Mouse (Mus musculus) midbrain, embryonic 16.5 days (tissue): Measurements from ENCODE around the gene Ptgdr. TPM values are rescaled to one million over a fixed set of nuclear protein-coding genes. Genes with fewer than 3 reads are reported as not detected.
"Not testable (repeated sequence)": the region's sequence is repeated elsewhere in the genome, so short reads cannot be mapped to it uniquely, and the experiment has no call there.

Experiments used
- ATAC-seq: fragments of 200-750 bp; cut with Nextera tagmentation; 2 replicates; pipeline ENCODE4 v1.8.0; 2017; ENCODE audit warnings: moderate TSS enrichment
- H3K27ac ChIP-seq: fragments of 300-500 bp; sonication (generic); 2 replicates; pipeline ENCODE4 v1.5.1; 2014; ENCODE audit warnings: mild to moderate bottlenecking, low read length, mixed read lengths
- H3K27me3 ChIP-seq: fragments of 300-500 bp; sonication (generic); 2 replicates; pipeline ENCODE4 v1.6.1; 2014; ENCODE audit warnings: low read depth, low read length, mixed read lengths; ENCODE audit not compliant: control insufficient read depth, insufficient read depth
- H3K36me3 ChIP-seq: fragments of 300-500 bp; sonication (generic); 2 replicates; pipeline ENCODE4 v1.6.1; 2014; ENCODE audit warnings: mild to moderate bottlenecking, low read length, moderate library complexity, mixed read lengths; ENCODE audit not compliant: control insufficient read depth, insufficient read depth
- H3K4me1 ChIP-seq: fragments of 300-500 bp; sonication (generic); 2 replicates; pipeline ENCODE4 v1.6.1; 2014; ENCODE audit warnings: mild to moderate bottlenecking, low read length, mixed read lengths; ENCODE audit not compliant: control insufficient read depth, insufficient read depth
- H3K4me2 ChIP-seq: fragments of 300-500 bp; sonication (generic); 2 replicates; pipeline ENCODE4 v1.6.1; 2014; ENCODE audit warnings: mild to moderate bottlenecking, low read length, mixed read lengths
- H3K4me3 ChIP-seq: fragments of 300-500 bp; sonication (generic); 2 replicates; pipeline ENCODE4 v1.5.1; 2014; ENCODE audit warnings: low read depth, mild to moderate bottlenecking, low read length, moderate library complexity, mixed read lengths
- H3K9ac ChIP-seq: fragments of 300-500 bp; sonication (generic); 2 replicates; pipeline ENCODE4 v1.6.1; 2014; ENCODE audit warnings: low read depth, low read length, mixed read lengths
- H3K9me3 ChIP-seq: fragments of 300-500 bp; sonication (generic); replicated peaks from 2 replicates; pipeline ENCODE4 v1.6.1; 2014; ENCODE audit warnings: mild to moderate bottlenecking, low read length, mixed read lengths; ENCODE audit not compliant: control insufficient read depth, poor library complexity, severe bottlenecking
- WGBS: fragments of 180-500 bp; shearing (Covaris S2); extraction: QIAGEN DNeasy Blood & Tissue Kit; methylation state at CpG from one replicate; pipeline ENCODE4 v1.1.7; 2014; 5-methylcytosine and 5-hydroxymethylcytosine counted together
- polyA plus RNA-seq: library from polyadenylated mRNA; unstranded; fragments of >200 nt; fragmentation: Nextera tagmentation; extraction: Ambion mirVana; gene quantifications from 2 replicates; pipeline ENCODE4 v1.2.1, GENCODE M21; 2015

The Ptgdr gene
- polyA plus RNA-seq, 1 experiment from 2014 or later, result 0.87 TPM

DNA sequence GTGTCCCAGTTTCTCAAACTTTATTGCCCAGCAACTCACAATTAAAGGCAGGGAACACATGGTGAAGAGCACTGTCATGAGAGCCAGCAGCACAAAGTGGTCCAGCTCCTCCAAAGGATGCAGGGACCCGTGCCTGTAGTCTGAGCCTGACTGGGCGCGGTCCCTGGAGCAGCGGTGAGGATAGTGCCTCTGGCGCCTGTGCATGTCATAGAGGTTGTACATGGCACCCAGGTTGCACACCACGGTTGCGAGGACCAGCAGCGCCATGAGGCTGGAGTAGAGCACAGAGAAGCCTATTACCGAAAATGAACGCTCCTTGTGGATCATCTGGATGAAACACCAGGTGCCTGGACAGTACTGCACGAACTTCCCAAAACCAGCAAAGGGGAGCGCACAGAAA, 803 bp downstream of the Ptgdr start:
- Histone ChIP-seq H3K4me2 (peak overlapping the region; percentile 71), H3K27ac (no peak overlapping the region), H3K27me3 (peaks cover 9% of the 10 kb centered on the region), H3K4me1 (peaks cover 3% of the 10 kb centered on the region; the same call in 1 of the 2 replicates), H3K4me3 (peak overlapping the region; percentile 43), H3K9me3 (no peaks in the 10 kb centered on the region), H3K36me3 (no peaks in the 10 kb centered on the region), H3K9ac (peak overlapping the region; percentile 67; the same call in 1 of the 2 replicates)
- ATAC-seq, result peak; percentile 11; the same call in 1 of the 2 replicates
- WGBS, result 16% methylated on average over 12 of the region's 12 CpGs

DNA sequence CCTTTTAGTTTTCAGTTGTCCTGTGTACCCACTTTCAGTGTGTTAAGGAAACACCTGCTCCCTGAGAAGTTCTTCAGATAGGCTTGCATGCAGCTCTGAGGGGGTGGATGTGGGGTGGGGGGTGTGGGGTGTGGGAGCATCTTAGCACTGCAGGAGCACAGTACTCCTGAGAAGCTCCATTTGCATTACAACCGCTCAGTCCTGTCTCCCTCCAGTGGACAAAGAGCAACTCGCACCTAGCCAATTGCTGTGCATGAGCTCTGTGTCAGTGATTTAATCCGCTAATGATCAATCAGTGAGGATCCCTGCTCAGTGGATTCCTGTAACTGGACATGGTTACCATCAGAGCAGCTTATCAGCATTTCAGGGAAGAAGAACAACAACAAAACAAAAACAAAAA, 8.5 kb downstream of the Ptgdr start:
- H3K4me2 ChIP-seq, H3K9ac ChIP-seq, H3K27me3 ChIP-seq, H3K4me1 ChIP-seq, H3K27ac ChIP-seq, H3K36me3 ChIP-seq, H3K9me3 ChIP-seq, H3K4me3 ChIP-seq: not testable (repeated sequence)
- 2% methylated on average over 3 of the region's 3 CpGs for WGBS
- ATAC-seq, result peak; percentile 64; the same call in 1 of the 2 replicates

- H3K4me3 ChIP-seq, result no peak overlapping the region
Observed at GRCm38 (mm10) chr14:44847740-44848139, 11.4 kb downstream of the Ptgdr start.

DNA sequence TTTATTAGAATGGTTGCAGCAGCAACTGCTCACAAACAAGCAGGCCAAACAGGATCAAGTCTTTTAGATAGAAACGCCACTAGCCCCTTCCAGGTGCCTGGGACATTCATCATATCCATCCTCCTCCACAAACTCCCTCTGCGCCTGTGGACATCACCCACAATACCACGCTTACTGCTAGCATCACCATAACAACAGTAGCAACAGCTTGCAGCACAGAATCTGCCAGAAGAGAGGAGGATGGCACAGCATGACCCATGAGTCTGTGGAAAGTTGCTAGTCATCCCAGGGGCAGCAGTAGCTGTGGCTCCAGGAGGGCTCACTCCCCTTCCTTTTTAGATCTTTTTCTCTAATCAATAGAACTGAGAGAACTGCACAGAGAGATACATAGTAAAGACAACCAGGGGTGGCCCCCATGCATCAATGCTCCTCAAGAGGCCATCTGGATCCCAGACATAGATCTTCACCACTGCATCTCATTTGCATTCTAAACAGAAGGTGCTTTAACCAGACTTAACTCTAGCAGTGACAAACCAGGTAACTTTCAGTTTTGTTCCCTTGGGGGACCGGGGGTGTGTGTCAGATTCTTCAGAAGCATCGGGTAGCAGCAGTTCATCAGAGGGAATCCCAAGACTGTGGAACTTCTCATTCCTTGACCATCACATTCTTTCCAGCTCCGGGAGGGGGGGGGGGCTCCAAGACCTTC, 12.5 kb downstream of the Ptgdr start:
- no peaks in the 10 kb centered on the region for H3K36me3 ChIP-seq
- no peak for ATAC-seq
- H3K4me1 ChIP-seq, result no peaks in the 10 kb centered on the region
- H3K9me3 ChIP-seq, result no peaks in the 10 kb centered on the region
- no peak overlapping the region for H3K4me2 ChIP-seq
- H3K4me3 ChIP-seq, result no peak overlapping the region
- no peak overlapping the region for H3K9ac ChIP-seq
- H3K27me3 ChIP-seq, result no peaks in the 10 kb centered on the region
- H3K27ac ChIP-seq, result no peak overlapping the region
- WGBS, result 77% methylated on average over 6 of the region's 6 CpGs

More at GRCm38 (mm10) chr14:44847740-44848139, 11.4 kb downstream of the Ptgdr start:
- no peak for ATAC-seq
- Histone ChIP-seq H3K27ac (no peak overlapping the region), H3K36me3 (no peaks in the 10 kb centered on the region), H3K9ac (no peak overlapping the region), H3K4me2 (no peak overlapping the region), H3K27me3 (no peaks in the 10 kb centered on the region), H3K9me3 (no peaks in the 10 kb centered on the region), H3K4me1 (no peaks in the 10 kb centered on the region)
- WGBS, result 89% methylated on average over 2 of the region's 2 CpGs

- H3K4me2 ChIP-seq, result peak overlapping the region; percentile 42
- no peak overlapping the region for H3K27ac ChIP-seq
- 32% methylated on average over 15 of the region's 15 CpGs for WGBS
- no peaks in the 10 kb centered on the region for H3K27me3 ChIP-seq
- no peaks in the 10 kb centered on the region for H3K4me1 ChIP-seq
- ATAC-seq, result peak; percentile 63
- no peaks in the 10 kb centered on the region for H3K9me3 ChIP-seq
- peak overlapping the region; percentile 18; the same call in 1 of the 2 replicates for H3K4me3 ChIP-seq
- H3K9ac ChIP-seq, result no peak overlapping the region
- H3K36me3 ChIP-seq, result no peaks in the 10 kb centered on the region
Observed at GRCm38 (mm10) chr14:44843768-44844755, 15.1 kb downstream of the Ptgdr start.

DNA sequence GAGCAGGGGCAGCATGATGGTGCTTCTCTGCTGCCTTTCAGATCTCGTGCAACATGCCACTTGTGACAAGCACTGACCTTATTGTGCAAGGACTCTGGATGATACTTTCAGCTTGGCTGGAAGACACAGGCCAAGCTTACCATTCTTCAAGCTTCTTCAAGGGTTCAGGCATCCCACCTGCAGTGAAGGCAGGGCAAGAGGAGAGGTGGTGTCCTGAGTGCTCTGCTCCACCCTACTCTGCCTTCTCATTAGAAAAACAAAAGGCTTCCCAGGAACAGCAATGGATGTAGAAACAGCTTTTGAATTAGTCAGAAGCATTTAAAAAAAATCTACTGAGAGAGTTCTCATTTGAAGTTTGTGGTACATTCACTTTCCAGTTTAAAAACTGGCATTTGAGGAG, 20.5 kb downstream of the Ptgdr start:
- no peak for ATAC-seq
- Histone ChIP-seq H3K4me1 (no peaks in the 10 kb centered on the region), H3K36me3 (no peaks in the 10 kb centered on the region), H3K27me3 (no peaks in the 10 kb centered on the region), H3K9ac (no peak overlapping the region), H3K4me3 (no peak overlapping the region), H3K9me3 (no peaks in the 10 kb centered on the region), H3K27ac (no peak overlapping the region), H3K4me2 (no peak overlapping the region)
- WGBS, result 46% methylated on average over 1 of the region's 1 CpGs

GRCm38 (mm10) chr14:44835132-44835531, 24.0 kb downstream of the Ptgdr start:
- H3K9me3 ChIP-seq, result no peaks in the 10 kb centered on the region
- ATAC-seq, result no peak

DNA sequence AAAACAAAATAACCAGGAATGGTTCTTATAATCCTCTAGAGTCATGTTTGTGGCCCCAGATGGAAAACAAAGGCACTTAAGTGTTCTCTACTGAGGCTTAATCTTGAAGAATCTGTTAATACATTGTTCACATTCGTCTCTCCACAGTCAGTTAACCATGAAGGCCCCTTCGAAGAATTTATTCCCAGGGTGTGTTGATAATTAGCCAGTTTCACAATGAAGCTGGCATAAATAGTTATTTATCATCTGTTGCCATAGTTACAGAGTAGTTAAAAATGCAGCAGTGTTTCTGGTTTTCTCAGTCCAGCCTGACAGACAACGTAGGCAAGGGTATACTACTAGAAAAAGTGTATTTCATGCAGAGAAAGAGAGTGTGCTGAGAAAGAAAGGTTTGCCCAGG, 25.0 kb downstream of the Ptgdr start:
- not testable (repeated sequence) for H3K4me1 ChIP-seq, H3K9ac ChIP-seq, H3K4me3 ChIP-seq, H3K27me3 ChIP-seq, H3K36me3 ChIP-seq, H3K9me3 ChIP-seq, ATAC-seq, H3K27ac ChIP-seq, H3K4me2 ChIP-seq
- WGBS, result 8% methylated on average over 3 of the region's 3 CpGs

More at GRCm38 (mm10) chr14:44835132-44835531, 24.0 kb downstream of the Ptgdr start:
- 73% methylated on average over 2 of the region's 2 CpGs for WGBS
- Histone ChIP-seq H3K9ac (no peak overlapping the region), H3K4me3 (no peak overlapping the region), H3K27me3 (no peaks in the 10 kb centered on the region), H3K27ac (no peak overlapping the region), H3K36me3 (no peaks in the 10 kb centered on the region), H3K4me1 (no peaks in the 10 kb centered on the region), H3K4me2 (no peak overlapping the region)

- not testable (repeated sequence) for H3K27ac ChIP-seq, H3K4me3 ChIP-seq, H3K36me3 ChIP-seq, H3K4me2 ChIP-seq, H3K9me3 ChIP-seq, H3K4me1 ChIP-seq, H3K9ac ChIP-seq, ATAC-seq, H3K27me3 ChIP-seq
- 92% methylated on average over 4 of the region's 4 CpGs for WGBS
Observed at GRCm38 (mm10) chr14:44833096-44833495, 26.1 kb downstream of the Ptgdr start.
